Mouse (Mus musculus) hindbrain, embryonic 11.5 days (tissue): ENCODE data around the gene Olfr960. TPM values are rescaled to one million over a fixed set of nuclear protein-coding genes. Genes with fewer than 3 reads are reported as not detected.

ENCODE experiments used
- ATAC-seq: fragments of 200-750 bp; cut with Nextera tagmentation; 2 replicates; pipeline ENCODE4 v1.8.0; 2017; ENCODE audit warnings: mild to moderate bottlenecking, moderate TSS enrichment, moderate library complexity; ENCODE audit not compliant: low FRiP score
- DNase-seq: peaks from one replicate; pipeline ENCODE4 v3.0.0-alpha.2; 2015; ENCODE audit warnings: low spot score
- H3K27ac ChIP-seq: fragments of 300-500 bp; sonication (generic); 2 replicates; pipeline ENCODE4 v1.5.1; 2014; ENCODE audit warnings: mild to moderate bottlenecking, low read depth, low read length
- H3K27me3 ChIP-seq: fragments of 300-500 bp; sonication (generic); 2 replicates; pipeline ENCODE4 v1.6.1; 2014; ENCODE audit warnings: mild to moderate bottlenecking, low read length, moderate library complexity, mixed read lengths; ENCODE audit not compliant: control insufficient read depth, insufficient read depth
- H3K36me3 ChIP-seq: fragments of 300-500 bp; sonication (generic); 2 replicates; pipeline ENCODE4 v1.6.1; 2014; ENCODE audit warnings: mild to moderate bottlenecking, low read length, moderate library complexity, mixed read lengths; ENCODE audit not compliant: control insufficient read depth, insufficient read depth
- H3K4me1 ChIP-seq: fragments of 300-500 bp; sonication (generic); replicated peaks from 2 replicates; pipeline ENCODE4 v1.6.1; 2014; ENCODE audit warnings: low read length, mixed read lengths; ENCODE audit not compliant: control insufficient read depth, insufficient read depth
- H3K4me2 ChIP-seq: fragments of 300-500 bp; sonication (generic); replicated peaks from 2 replicates; pipeline ENCODE4 v1.6.1; 2014; ENCODE audit warnings: mild to moderate bottlenecking, low read depth, low read length
- H3K4me3 ChIP-seq: fragments of 300-500 bp; sonication (generic); 2 replicates; pipeline ENCODE4 v1.5.1; 2014; ENCODE audit warnings: low read depth, low read length
- H3K9ac ChIP-seq: fragments of 300-500 bp; sonication (generic); 2 replicates; pipeline ENCODE4 v1.6.1; 2014; ENCODE audit warnings: low read depth, low read length
- H3K9me3 ChIP-seq: fragments of 300-500 bp; sonication (generic); 2 replicates; pipeline ENCODE4 v1.6.1; 2016; ENCODE audit warnings: low read length; ENCODE audit not compliant: control insufficient read depth
- WGBS: fragments of 180-500 bp; shearing (Covaris S2); extraction: QIAGEN DNeasy Blood & Tissue Kit; methylation state at CpG from one replicate; pipeline ENCODE4 v1.1.7; 2014; 5-methylcytosine and 5-hydroxymethylcytosine counted together
- polyA plus RNA-seq: library from polyadenylated mRNA; unstranded; fragments of >200 nt; fragmentation: Nextera tagmentation; extraction: Ambion mirVana; gene quantifications from 2 replicates; pipeline ENCODE4 v1.2.1, GENCODE M21; 2014

Olfr960 gene
- polyA plus RNA-seq: not detected in 2 replicates

- Histone ChIP-seq H3K9ac (no peak within 1 kb of the TSS), H3K4me3 (no peak within 1 kb of the TSS), H3K4me1 (no peaks in the 10 kb centered on the region), H3K27ac (no peak within 1 kb of the TSS), H3K36me3 (no peaks in the 10 kb centered on the region), H3K27me3 (no peaks in the 10 kb centered on the region), H3K9me3 (no peaks in the 10 kb centered on the region), H3K4me2 (no peak within 1 kb of the TSS)
- no peak for DNase-seq
- 76% methylated on average over 1 of the region's 1 CpGs for WGBS
- ATAC-seq: no peak
Measured at GRCm38 (mm10) chr9:39621073-39621472, at the start of gene Olfr960. Gene Olfr960 (plus strand): TSS chr9:39621373.

- 77% methylated on average over 3 of the region's 3 CpGs for WGBS
- no peak within 1 kb of the TSS for H3K4me3 ChIP-seq
- no peaks in the 10 kb centered on the region for H3K9me3 ChIP-seq
- H3K27me3 ChIP-seq: no peaks in the 10 kb centered on the region
- DNase-seq (no peak), ATAC-seq (no peak)
- no peak within 1 kb of the TSS for H3K9ac ChIP-seq
- H3K4me2 ChIP-seq: no peak within 1 kb of the TSS
- no peak within 1 kb of the TSS for H3K27ac ChIP-seq
- H3K4me1 ChIP-seq: no peaks in the 10 kb centered on the region
- H3K36me3 ChIP-seq: no peaks in the 10 kb centered on the region
Measured at GRCm38 (mm10) chr9:39575469-39575868, 45.7 kb upstream of the Olfr960 start, which contains the start of gene Olfr959. Gene Olfr959 (minus strand): TSS chr9:39575569.

- Histone ChIP-seq H3K9me3 (no peaks in the 10 kb centered on the region), H3K4me3 (no peak overlapping the region), H3K27ac (no peak overlapping the region), H3K4me2 (no peak overlapping the region), H3K27me3 (no peaks in the 10 kb centered on the region), H3K36me3 (no peaks in the 10 kb centered on the region), H3K4me1 (no peaks in the 10 kb centered on the region), H3K9ac (no peak overlapping the region)
- 90% methylated on average over 5 of the region's 5 CpGs for WGBS
- DNase-seq (no peak), ATAC-seq (no peak)
Measured at GRCm38 (mm10) chr9:39577050-39577449, 44.1 kb upstream of the Olfr960 start.

DNA sequence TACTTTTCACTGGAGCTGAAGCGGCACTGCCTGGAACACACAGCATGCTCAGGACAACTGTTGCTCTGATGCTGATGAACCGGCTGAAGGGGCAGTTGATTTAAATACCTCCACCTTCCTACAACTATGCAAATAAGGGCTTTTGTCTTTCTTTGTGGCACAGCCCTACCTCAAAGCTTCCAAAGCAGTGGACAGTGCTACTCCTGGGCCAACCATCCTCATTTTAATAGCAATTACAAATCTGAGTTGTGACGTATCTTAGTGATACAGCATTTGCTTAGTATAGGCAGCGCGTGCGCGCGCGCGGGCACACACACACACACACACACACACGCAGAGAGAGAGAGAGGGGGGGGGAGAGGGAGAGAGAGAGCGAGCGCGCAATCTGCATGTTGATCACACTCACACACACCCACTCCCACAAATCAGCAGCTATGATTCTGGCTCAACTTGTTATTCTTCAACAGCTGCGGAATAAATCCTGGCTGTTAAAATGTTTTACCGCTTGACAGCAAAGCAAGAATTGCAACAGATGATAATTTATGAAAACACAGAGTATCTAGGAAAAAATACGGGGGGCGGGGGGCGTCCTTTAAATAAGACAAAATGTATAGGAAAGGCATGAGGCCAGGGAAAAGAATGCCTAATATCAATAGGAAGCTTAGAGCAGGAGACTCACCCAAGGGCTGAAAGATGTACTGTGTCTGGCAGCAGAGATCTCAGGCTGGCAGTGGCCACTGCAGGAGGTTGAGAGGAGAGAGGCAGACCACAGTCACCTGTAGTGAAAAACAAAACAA, 18.4 kb upstream of the Olfr960 start:
- H3K4me1 ChIP-seq: no peaks in the 10 kb centered on the region
- peak overlapping the region; percentile 23; the same call in 1 of the 2 replicates for H3K9ac ChIP-seq

DNA sequence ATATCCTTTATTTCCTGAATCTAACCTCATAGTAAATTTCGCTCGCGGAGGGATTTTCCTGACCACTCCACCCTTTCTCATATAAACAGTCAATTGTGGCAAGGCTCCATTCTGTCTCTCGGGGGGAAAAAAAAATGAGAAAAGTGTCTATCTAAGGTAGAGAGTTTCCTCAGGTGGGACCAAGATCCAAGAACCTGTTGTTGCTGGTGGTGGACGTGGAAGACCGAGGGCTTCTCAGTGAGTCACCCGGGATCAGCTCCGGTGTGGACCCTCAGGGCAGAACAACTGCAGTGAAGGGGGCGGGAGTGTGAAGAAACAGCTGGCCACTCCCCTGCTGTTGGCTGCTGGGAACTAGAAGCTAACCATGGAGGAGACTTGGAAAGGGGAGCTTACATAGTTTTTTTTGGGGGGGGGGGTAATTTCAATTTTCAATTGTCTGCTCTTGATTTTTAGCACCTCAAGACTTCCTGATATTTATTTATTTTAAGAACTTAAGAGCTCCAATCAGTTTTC, 17.8 kb upstream of the Olfr960 start:
- Histone ChIP-seq H3K9ac (peak overlapping the region; percentile 23; the same call in 1 of the 2 replicates), H3K4me1 (no peaks in the 10 kb centered on the region), H3K27me3 (no peaks in the 10 kb centered on the region), H3K4me3 (peak overlapping the region; percentile 35), H3K36me3 (no peaks in the 10 kb centered on the region), H3K27ac (no peak overlapping the region), H3K9me3 (no peaks in the 10 kb centered on the region), H3K4me2 (peak overlapping the region; percentile 56)
- ATAC-seq (peak; percentile 71; the same call in 1 of the 2 replicates), DNase-seq (peak; percentile 47)
- WGBS: under 1% methylated on average over 9 of the region's 9 CpGs

More for the DNA sequence above, 18.4 kb upstream of the Olfr960 start:
- Histone ChIP-seq H3K4me2 (peak overlapping the region; percentile 56), H3K4me3 (peak overlapping the region; percentile 35), H3K27me3 (no peaks in the 10 kb centered on the region), H3K27ac (no peak overlapping the region), H3K36me3 (no peaks in the 10 kb centered on the region), H3K9me3 (no peaks in the 10 kb centered on the region)
- ATAC-seq (peak; percentile 87), DNase-seq (peak; percentile 61)
- WGBS: 2% methylated on average over 19 of the region's 19 CpGs

- Histone ChIP-seq H3K27ac (no peak within 1 kb of the TSS), H3K36me3 (no peaks in the 10 kb centered on the region), H3K9ac (peak within 1 kb of the TSS; percentile 23; the same call in 1 of the 2 replicates), H3K4me1 (no peaks in the 10 kb centered on the region), H3K4me3 (peak within 1 kb of the TSS; percentile 35), H3K9me3 (no peaks in the 10 kb centered on the region), H3K27me3 (no peaks in the 10 kb centered on the region), H3K4me2 (peak within 1 kb of the TSS; percentile 56)
- under 1% methylated on average over 8 of the region's 8 CpGs for WGBS
- ATAC-seq (peak; percentile 59), DNase-seq (peak; percentile 52)
Measured at GRCm38 (mm10) chr9:39603999-39604453, 17.1 kb upstream of the Olfr960 start, which contains the start of gene AW551984. Gene AW551984 (minus strand): TSS chr9:39604403.

DNA sequence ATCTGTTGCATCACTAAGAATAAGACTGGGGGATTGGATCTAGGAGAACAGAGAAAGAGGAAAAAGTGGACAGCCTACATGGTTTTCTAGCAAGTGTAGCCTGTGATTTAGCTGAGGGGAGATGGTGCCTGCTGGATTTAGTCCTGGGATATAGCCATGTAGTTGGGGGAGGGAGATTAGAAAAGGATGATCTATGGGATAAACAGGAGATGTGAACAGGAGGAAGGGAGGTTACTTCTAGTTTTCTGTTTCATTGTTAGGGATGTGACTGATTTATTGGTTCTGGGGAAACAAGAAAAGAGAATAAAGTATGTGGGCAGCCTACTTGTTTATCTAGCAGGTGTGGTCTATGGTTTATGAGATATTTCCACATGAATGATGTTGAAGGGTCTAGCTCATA, 12.7 kb upstream of the Olfr960 start:
- no peak overlapping the region for H3K27ac ChIP-seq
- H3K4me1 ChIP-seq: no peaks in the 10 kb centered on the region
- H3K36me3 ChIP-seq: no peaks in the 10 kb centered on the region
- H3K9ac ChIP-seq: no peak overlapping the region
- ATAC-seq: no peak
- no peak overlapping the region for H3K4me2 ChIP-seq
- H3K27me3 ChIP-seq: no peaks in the 10 kb centered on the region
- no peaks in the 10 kb centered on the region for H3K9me3 ChIP-seq
- DNase-seq: no peak
- no peak overlapping the region for H3K4me3 ChIP-seq

- Histone ChIP-seq H3K9ac (no peak within 1 kb of the TSS), H3K27me3 (no peaks in the 10 kb centered on the region), H3K9me3 (no peaks in the 10 kb centered on the region), H3K4me3 (no peak within 1 kb of the TSS), H3K4me2 (no peak within 1 kb of the TSS), H3K36me3 (no peaks in the 10 kb centered on the region), H3K27ac (no peak within 1 kb of the TSS), H3K4me1 (no peaks in the 10 kb centered on the region)
- 68% methylated on average over 3 of the region's 3 CpGs for WGBS
- ATAC-seq (no peak), DNase-seq (no peak)
Measured at GRCm38 (mm10) chr9:39610355-39610754, 10.8 kb upstream of the Olfr960 start, which contains the start of gene Olfr148. Gene Olfr148 (plus strand): TSS chr9:39610655.
